Mouse (Mus musculus): Measurements from ENCODE around the gene Rab6b. TPM values are rescaled to one million over a fixed set of nuclear protein-coding genes. Genes with fewer than 3 reads are reported as not detected.

Rab6b gene
- total RNA-seq, 2 experiments from 2014 or later: 0.64 to 1.2 TPM

Other genes starting within 250 kb of the Rab6b start
- gene Slco2a1, start 123.1 kb upstream of the Rab6b start, total RNA-seq (2021): under 1 TPM; 0.71 to 0.93 TPM
- 10 to 100 TPM; 16.2 to 17.2 TPM for gene Srprb, start 90.3 kb downstream of the Rab6b start, total RNA-seq (2021)
- gene Gm20425, start 118.5 kb downstream of the Rab6b start, total RNA-seq (2021): 1 to 10 TPM; 2.7 to 3.9 TPM
- 10 to 100 TPM; 18.2 to 29.2 TPM for gene Trf, start 118.7 kb downstream of the Rab6b start, total RNA-seq (2021)
- not detected for gene 1300017J02Rik, start 193.3 kb downstream of the Rab6b start, total RNA-seq (2021)
- gene Topbp1, start 193.4 kb downstream of the Rab6b start, total RNA-seq (2021): 1 to 10 TPM; 6.6 to 6.9 TPM